Mouse (Mus musculus) cerebellum, adult 11 months (tissue): Measurements from ENCODE around the gene Akap7.
"Not testable (repeated sequence)": the region's sequence is repeated elsewhere in the genome, so short reads cannot be mapped to it uniquely, and the experiment has no call there.

Experiments used
- DNase-seq: peaks from one replicate; pipeline ENCODE4 v3.0.0; 2022

Gene Akap7

GRCm38 (mm10) chr10:25185691-25186090 is 122.0 kb downstream of the Akap7 start:
- no peak for DNase-seq

- no peak for DNase-seq
These were observed 122.7 kb downstream of the Akap7 start for GRCm38 (mm10) chr10:25184819-25185603.

- DNase-seq = no peak
These were observed 124.4 kb downstream of the Akap7 start for GRCm38 (mm10) chr10:25183271-25183670.

- DNase-seq = no peak
These were observed 128.6 kb downstream of the Akap7 start for GRCm38 (mm10) chr10:25179030-25179429.

- peak; percentile 35 for DNase-seq
These were observed 130.4 kb downstream of the Akap7 start for GRCm38 (mm10) chr10:25177270-25177669.

- no peak for DNase-seq
These were observed 132.8 kb downstream of the Akap7 start for GRCm38 (mm10) chr10:25174872-25175271.

- no peak for DNase-seq
These were observed 140.1 kb downstream of the Akap7 start for GRCm38 (mm10) chr10:25167365-25168194.

- not testable (repeated sequence) for DNase-seq
These were observed 144.2 kb downstream of the Akap7 start for GRCm38 (mm10) chr10:25163510-25163909.

GRCm38 (mm10) chr10:25161701-25162100 is 146.0 kb downstream of the Akap7 start:
- DNase-seq = no peak

- no peak for DNase-seq
These were observed 149.0 kb downstream of the Akap7 start for GRCm38 (mm10) chr10:25158651-25159050.

- DNase-seq = no peak
These were observed 150.3 kb downstream of the Akap7 start for GRCm38 (mm10) chr10:25157339-25157738.

- DNase-seq = no peak
These were observed 153.4 kb downstream of the Akap7 start for GRCm38 (mm10) chr10:25154225-25154624.

- DNase-seq = no peak
These were observed 156.4 kb downstream of the Akap7 start for GRCm38 (mm10) chr10:25151172-25151800.

GRCm38 (mm10) chr10:25145851-25146250 is 161.8 kb downstream of the Akap7 start:
- DNase-seq = no peak

- no peak for DNase-seq
These were observed 162.6 kb downstream of the Akap7 start for GRCm38 (mm10) chr10:25144787-25145761.

GRCm38 (mm10) chr10:25141781-25142180 is 165.9 kb downstream of the Akap7 start:
- no peak for DNase-seq

- DNase-seq = no peak
These were observed 167.4 kb downstream of the Akap7 start for GRCm38 (mm10) chr10:25140155-25140755.

- DNase-seq = no peak
These were observed 174.1 kb downstream of the Akap7 start for GRCm38 (mm10) chr10:25133581-25133980.

GRCm38 (mm10) chr10:25128455-25128863 is 179.2 kb downstream of the Akap7 start:
- DNase-seq = no peak

GRCm38 (mm10) chr10:25126035-25126434 is 181.6 kb downstream of the Akap7 start:
- DNase-seq = no peak

- peak; percentile 79 for DNase-seq
These were observed 186.7 kb downstream of the Akap7 start for GRCm38 (mm10) chr10:25120871-25121554.
